Mouse (Mus musculus) left cerebral cortex, adult 9 months (tissue): ENCODE data around the gene Shank2.

Source experiments
- DNase-seq, 2 experiments: peaks; one replicate each; pipeline ENCODE4 v3.0.0; 2022; ENCODE audit warnings: low spot score in 2 of 2

The Shank2 gene

GRCm38 (mm10) chr7:144170686-144171085 is 169.0 kb downstream of the Shank2 start:
- no peak for DNase-seq

GRCm38 (mm10) chr7:144173869-144174268 is 172.1 kb downstream of the Shank2 start:
- DNase-seq = no peak

- DNase-seq = peak in 1 of 2 experiments; percentile 51
Observed at GRCm38 (mm10) chr7:144174329-144174728, 172.6 kb downstream of the Shank2 start.

GRCm38 (mm10) chr7:144175025-144175424 is 173.3 kb downstream of the Shank2 start:
- DNase-seq = peak in 1 of 2 experiments; percentile 30

GRCm38 (mm10) chr7:144175481-144176233 is 173.9 kb downstream of the Shank2 start:
- DNase-seq = peak in 1 of 2 experiments; percentile 73

GRCm38 (mm10) chr7:144176234-144176730 is 174.6 kb downstream of the Shank2 start:
- DNase-seq = peak in 1 of 2 experiments; percentile 24

GRCm38 (mm10) chr7:144179436-144179835 is 177.7 kb downstream of the Shank2 start:
- no peak for DNase-seq

GRCm38 (mm10) chr7:144180885-144181284 is 179.2 kb downstream of the Shank2 start:
- peak in 1 of 2 experiments; percentile 70 for DNase-seq

GRCm38 (mm10) chr7:144187869-144188430 is 186.2 kb downstream of the Shank2 start:
- DNase-seq = no peak

GRCm38 (mm10) chr7:144189446-144189845 is 187.7 kb downstream of the Shank2 start:
- DNase-seq = no peak

- no peak for DNase-seq
Observed at GRCm38 (mm10) chr7:144198491-144198890, 196.8 kb downstream of the Shank2 start.

GRCm38 (mm10) chr7:144202017-144202682 is 200.4 kb downstream of the Shank2 start:
- DNase-seq = no peak

GRCm38 (mm10) chr7:144204290-144204689 is 202.6 kb downstream of the Shank2 start:
- peak in 1 of 2 experiments; percentile 43 for DNase-seq

- no peak for DNase-seq
Observed at GRCm38 (mm10) chr7:144205161-144205560, 203.4 kb downstream of the Shank2 start.

GRCm38 (mm10) chr7:144205837-144206236 is 204.1 kb downstream of the Shank2 start:
- DNase-seq = peak in 1 of 2 experiments; percentile 66

- peak in 1 of 2 experiments; percentile 59 for DNase-seq
Observed at GRCm38 (mm10) chr7:144206254-144206653, 204.5 kb downstream of the Shank2 start.

GRCm38 (mm10) chr7:144207100-144207499 is 205.4 kb downstream of the Shank2 start:
- no peak for DNase-seq

- peak; percentile 49 to 75 for DNase-seq
Observed at GRCm38 (mm10) chr7:144207849-144208248, 206.1 kb downstream of the Shank2 start.

- no peak for DNase-seq
Observed at GRCm38 (mm10) chr7:144208628-144209027, 206.9 kb downstream of the Shank2 start.

- peak in 1 of 2 experiments; percentile 32 for DNase-seq
Observed at GRCm38 (mm10) chr7:144210526-144210925, 208.8 kb downstream of the Shank2 start.

- no peak for DNase-seq
Observed at GRCm38 (mm10) chr7:144212694-144213093, 211.0 kb downstream of the Shank2 start.

GRCm38 (mm10) chr7:144217192-144217591 is 215.5 kb downstream of the Shank2 start:
- DNase-seq = peak in 1 of 2 experiments; percentile 80
